Mouse (Mus musculus): ENCODE data around the gene Tex21. TPM values are rescaled to one million over a fixed set of nuclear protein-coding genes. Genes with fewer than 3 reads are reported as not detected.
"Not testable (repeated sequence)": the region's sequence is repeated elsewhere in the genome, so short reads cannot be mapped to it uniquely, and the experiment has no call there.

Tex21 gene
- polyA plus RNA-seq, 1 experiment from 2014 or later: not detected

- Histone ChIP-seq H3K4me1 (no peaks in the 10 kb centered on the region; the same call in 1 of the 2 replicates), H3K4me3 (no peak overlapping the region), H3K27ac (no peak overlapping the region), H3K36me3 (replicated peaks) (no peaks in the 10 kb centered on the region), H3K27me3 (ENCODE audit: poor library complexity, severe bottlenecking) (no peaks in the 10 kb centered on the region), H3K9me3 (no peaks in the 10 kb centered on the region)
- 87% methylated on average over 6 of the region's 6 CpGs for WGBS
- DNase-seq (ENCODE audit: extremely low spot score, low spot score): no peak
These were observed 15.9 kb downstream of the Tex21 start for GRCm38 (mm10) chr12:76230644-76231043.

GRCm38 (mm10) chr12:76222104-76222503 is 24.4 kb downstream of the Tex21 start:
- not testable (repeated sequence) for H3K4me3 ChIP-seq; H3K9me3 ChIP-seq; DNase-seq (ENCODE audit: extremely low spot score, low spot score); H3K27ac ChIP-seq; H3K36me3 ChIP-seq (replicated peaks); H3K27me3 ChIP-seq (ENCODE audit: poor library complexity, severe bottlenecking); H3K4me1 ChIP-seq
- 53% methylated on average over 5 of the region's 8 CpGs for WGBS

GRCm38 (mm10) chr12:76216716-76217115 is 29.8 kb downstream of the Tex21 start:
- WGBS: 76% methylated on average over 11 of the region's 11 CpGs

GRCm38 (mm10) chr12:76215121-76215520 is 31.4 kb downstream of the Tex21 start:
- Histone ChIP-seq H3K4me3 (no peak overlapping the region), H3K36me3 (replicated peaks) (no peaks in the 10 kb centered on the region), H3K27ac (no peak overlapping the region), H3K4me1 (peaks cover 7% of the 10 kb centered on the region), H3K9me3 (no peaks in the 10 kb centered on the region), H3K27me3 (ENCODE audit: poor library complexity, severe bottlenecking) (no peaks in the 10 kb centered on the region)
- WGBS: 24% methylated on average over 5 of the region's 5 CpGs
- no peak for DNase-seq (ENCODE audit: extremely low spot score, low spot score)

More at GRCm38 (mm10) chr12:76216716-76217115, 29.8 kb downstream of the Tex21 start:
- no peaks in the 10 kb centered on the region for H3K36me3 ChIP-seq (replicated peaks)
- peaks cover 7% of the 10 kb centered on the region for H3K4me1 ChIP-seq
- no peaks in the 10 kb centered on the region for H3K27me3 ChIP-seq (ENCODE audit: poor library complexity, severe bottlenecking)
- DNase-seq (ENCODE audit: extremely low spot score, low spot score): no peak
- no peaks in the 10 kb centered on the region for H3K9me3 ChIP-seq
- H3K27ac ChIP-seq: no peak overlapping the region
- H3K4me3 ChIP-seq: no peak overlapping the region

GRCm38 (mm10) chr12:76209429-76209974 is 37.0 kb downstream of the Tex21 start:
- 92% methylated on average over 5 of the region's 5 CpGs for WGBS
- Histone ChIP-seq H3K27me3 (ENCODE audit: poor library complexity, severe bottlenecking) (no peaks in the 10 kb centered on the region), H3K4me1 (no peaks in the 10 kb centered on the region), H3K9me3 (no peaks in the 10 kb centered on the region), H3K4me3 (no peak overlapping the region), H3K36me3 (replicated peaks) (no peaks in the 10 kb centered on the region), H3K27ac (no peak overlapping the region)
- no peak for DNase-seq (ENCODE audit: extremely low spot score, low spot score)

GRCm38 (mm10) chr12:76200326-76200725 is 46.2 kb downstream of the Tex21 start:
- WGBS: 80% methylated on average over 4 of the region's 4 CpGs
- Histone ChIP-seq H3K4me3 (no peak overlapping the region), H3K27me3 (ENCODE audit: poor library complexity, severe bottlenecking) (peaks cover 13% of the 10 kb centered on the region), H3K9me3 (no peaks in the 10 kb centered on the region), H3K36me3 (replicated peaks) (no peaks in the 10 kb centered on the region), H3K27ac (no peak overlapping the region), H3K4me1 (peaks cover 17% of the 10 kb centered on the region)
- no peak for DNase-seq (ENCODE audit: extremely low spot score, low spot score)

GRCm38 (mm10) chr12:76197071-76197470 is 49.5 kb downstream of the Tex21 start:
- Histone ChIP-seq H3K9me3 (no peaks in the 10 kb centered on the region), H3K4me1 (peaks cover 17% of the 10 kb centered on the region), H3K27ac (peak overlapping the region; percentile 56; the same call in 1 of the 2 replicates), H3K36me3 (replicated peaks) (no peaks in the 10 kb centered on the region), H3K4me3 (peak overlapping the region; percentile 54), H3K27me3 (ENCODE audit: poor library complexity, severe bottlenecking) (peaks cover 22% of the 10 kb centered on the region)
- WGBS: 39% methylated on average over 8 of the region's 8 CpGs
- DNase-seq (ENCODE audit: extremely low spot score, low spot score): peak; percentile 27

GRCm38 (mm10) chr12:76196709-76197054 is 49.9 kb downstream of the Tex21 start:
- Histone ChIP-seq H3K27me3 (ENCODE audit: poor library complexity, severe bottlenecking) (peaks cover 22% of the 10 kb centered on the region), H3K4me1 (peaks cover 17% of the 10 kb centered on the region), H3K4me3 (peak overlapping the region; percentile 54), H3K36me3 (replicated peaks) (no peaks in the 10 kb centered on the region), H3K9me3 (no peaks in the 10 kb centered on the region), H3K27ac (peak overlapping the region; percentile 74)
- DNase-seq (ENCODE audit: extremely low spot score, low spot score): peak; percentile 83
- WGBS: 5% methylated on average over 6 of the region's 6 CpGs

- peak overlapping the region; percentile 54 for H3K4me3 ChIP-seq
- peaks cover 17% of the 10 kb centered on the region for H3K4me1 ChIP-seq
- peak overlapping the region; percentile 74 for H3K27ac ChIP-seq
- WGBS: 1% methylated on average over 22 of the region's 22 CpGs
- H3K36me3 ChIP-seq (replicated peaks): no peaks in the 10 kb centered on the region
- no peaks in the 10 kb centered on the region for H3K9me3 ChIP-seq
- peak; percentile 85 for DNase-seq (ENCODE audit: extremely low spot score, low spot score)
- peaks cover 22% of the 10 kb centered on the region for H3K27me3 ChIP-seq (ENCODE audit: poor library complexity, severe bottlenecking)
These were observed 50.4 kb downstream of the Tex21 start for GRCm38 (mm10) chr12:76195912-76196708.

- DNase-seq (ENCODE audit: extremely low spot score, low spot score): no peak
- Histone ChIP-seq H3K9me3 (no peaks in the 10 kb centered on the region), H3K27me3 (ENCODE audit: poor library complexity, severe bottlenecking) (peaks cover 22% of the 10 kb centered on the region), H3K4me1 (peaks cover 17% of the 10 kb centered on the region), H3K4me3 (no peak overlapping the region), H3K36me3 (replicated peaks) (no peaks in the 10 kb centered on the region), H3K27ac (no peak overlapping the region)
- 80% methylated on average over 3 of the region's 3 CpGs for WGBS
These were observed 52.0 kb downstream of the Tex21 start for GRCm38 (mm10) chr12:76194526-76194925.

- H3K4me1 ChIP-seq: peaks cover 5% of the 10 kb centered on the region
- peaks cover 14% of the 10 kb centered on the region for H3K27me3 ChIP-seq (ENCODE audit: poor library complexity, severe bottlenecking)
- H3K27ac ChIP-seq: no peak overlapping the region
- no peak overlapping the region for H3K4me3 ChIP-seq
- WGBS: 49% methylated on average over 11 of the region's 11 CpGs
- DNase-seq (ENCODE audit: extremely low spot score, low spot score): no peak
- no peaks in the 10 kb centered on the region for H3K36me3 ChIP-seq (replicated peaks)
- H3K9me3 ChIP-seq: no peaks in the 10 kb centered on the region
These were observed 55.6 kb downstream of the Tex21 start for GRCm38 (mm10) chr12:76190940-76191339.

- H3K36me3 ChIP-seq (replicated peaks): no peaks in the 10 kb centered on the region
- no peak overlapping the region for H3K4me3 ChIP-seq
- DNase-seq (ENCODE audit: extremely low spot score, low spot score): no peak
- H3K27ac ChIP-seq: no peak overlapping the region
- H3K9me3 ChIP-seq: no peaks in the 10 kb centered on the region
- WGBS: 50% methylated on average over 8 of the region's 8 CpGs
- no peaks in the 10 kb centered on the region for H3K4me1 ChIP-seq
- H3K27me3 ChIP-seq (ENCODE audit: poor library complexity, severe bottlenecking): no peaks in the 10 kb centered on the region
These were observed 58.7 kb downstream of the Tex21 start for GRCm38 (mm10) chr12:76187849-76188248.

- no peaks in the 10 kb centered on the region for H3K4me1 ChIP-seq
- no peak for DNase-seq (ENCODE audit: extremely low spot score, low spot score)
- no peaks in the 10 kb centered on the region for H3K9me3 ChIP-seq
- no peaks in the 10 kb centered on the region for H3K27me3 ChIP-seq (ENCODE audit: poor library complexity, severe bottlenecking)
- no peaks in the 10 kb centered on the region for H3K36me3 ChIP-seq (replicated peaks)
- WGBS: 96% methylated on average over 1 of the region's 1 CpGs
- H3K4me3 ChIP-seq: no peak overlapping the region
- H3K27ac ChIP-seq: no peak overlapping the region
These were observed 60.1 kb downstream of the Tex21 start for GRCm38 (mm10) chr12:76186473-76186872.

Data from forebrain, embryonic 10.5 days (tissue).